Mouse (Mus musculus) left cerebral cortex, postnatal 10 days (tissue): ENCODE measurements around the gene Atp8a1. TPM values are rescaled to one million over a fixed set of nuclear protein-coding genes. Genes with fewer than 3 reads are reported as not detected.
"Not testable (repeated sequence)": the region's sequence is repeated elsewhere in the genome, so short reads cannot be mapped to it uniquely, and the experiment has no call there.

Experiments
- DNase-seq, 2 experiments: peaks; one replicate each; pipeline ENCODE4 v3.0.0; 2021 to 2022; ENCODE audit warnings: low spot score in 2 of 2, mixed read lengths in 1 of 2; ENCODE audit errors: extremely low spot score in 1 of 2
- intact Hi-C: fragments of 180-260 bp; cut with DNase I; formaldehyde crosslinking; loops from one replicate; pipeline ENCODE4 v1.15.1; 2025
- total RNA-seq, 2 experiments: library from RNA; stranded (reverse); gene quantifications; 2 replicates each; pipeline ENCODE4 v1.2.3; 2021

The Atp8a1 gene
- total RNA-seq, 2 experiments from 2014 or later: 145 to 152 TPM

- intact Hi-C loops: no loop called here
These were observed 15.7 kb downstream of the Atp8a1 start for GRCm38 (mm10) chr5:67831293-67832147.

GRCm38 (mm10) chr5:67828356-67828755 is 18.9 kb downstream of the Atp8a1 start:
- DNase-seq: no peak
- intact Hi-C loops: no loop called here

More at GRCm38 (mm10) chr5:67831293-67832147, 15.7 kb downstream of the Atp8a1 start:
- DNase-seq: no peak

- intact Hi-C loops: no loop called here
- DNase-seq: no peak
These were observed 20.3 kb downstream of the Atp8a1 start for GRCm38 (mm10) chr5:67826935-67827334.

GRCm38 (mm10) chr5:67826278-67826677 is 21.0 kb downstream of the Atp8a1 start:
- no peak for DNase-seq
- intact Hi-C loops: no loop called here

- intact Hi-C loops: no loop called here
- no peak for DNase-seq
These were observed 22.6 kb downstream of the Atp8a1 start for GRCm38 (mm10) chr5:67824600-67824999.

- no peak for DNase-seq
- intact Hi-C loops: no loop called here
These were observed 23.5 kb downstream of the Atp8a1 start for GRCm38 (mm10) chr5:67823771-67824170.

- intact Hi-C loops: no loop called here
- no peak for DNase-seq
These were observed 24.6 kb downstream of the Atp8a1 start for GRCm38 (mm10) chr5:67822619-67823018.

GRCm38 (mm10) chr5:67821987-67822401 is 25.2 kb downstream of the Atp8a1 start:
- intact Hi-C loops: no loop called here
- no peak for DNase-seq

GRCm38 (mm10) chr5:67821185-67821584 is 26.0 kb downstream of the Atp8a1 start:
- intact Hi-C loops: no loop called here
- DNase-seq: no peak

GRCm38 (mm10) chr5:67819451-67819850 is 27.8 kb downstream of the Atp8a1 start:
- intact Hi-C loops: no loop called here
- DNase-seq: no peak

- no peak for DNase-seq
- intact Hi-C loops: no loop called here
These were observed 31.5 kb downstream of the Atp8a1 start for GRCm38 (mm10) chr5:67815572-67816325.

- intact Hi-C loops, DNase-seq: not testable (repeated sequence)
These were observed 32.2 kb downstream of the Atp8a1 start for GRCm38 (mm10) chr5:67815060-67815459.

GRCm38 (mm10) chr5:67814437-67814965 is 32.7 kb downstream of the Atp8a1 start:
- intact Hi-C loops: no loop called here
- no peak for DNase-seq

GRCm38 (mm10) chr5:67813334-67813733 is 33.9 kb downstream of the Atp8a1 start:
- intact Hi-C loops: loop anchor here (2.0 kb wide), 1 partner anchor 53 kb away; no protein-coding TSS in a partner anchor
- DNase-seq: no peak

- intact Hi-C loops: loop anchor here (5.0 kb wide), 1 partner anchor 45 kb away; the partner anchor contains the start of gene Atp8a1
These were observed 44.8 kb downstream of the Atp8a1 start for GRCm38 (mm10) chr5:67802174-67803030.

GRCm38 (mm10) chr5:67800801-67801200 is 46.4 kb downstream of the Atp8a1 start:
- intact Hi-C loops: loop anchor here (5.0 kb wide), 1 partner anchor 46 kb away; the partner anchor contains the start of gene Atp8a1
- DNase-seq: no peak

More at GRCm38 (mm10) chr5:67802174-67803030, 44.8 kb downstream of the Atp8a1 start:
- peak in 1 of 2 experiments; percentile 63 for DNase-seq

GRCm38 (mm10) chr5:67799785-67800184 is 47.4 kb downstream of the Atp8a1 start:
- peak in 1 of 2 experiments; percentile 52 for DNase-seq
- intact Hi-C loops: loop anchor here (5.0 kb wide), 1 partner anchor 48 kb away; the partner anchor contains the start of gene Atp8a1

- intact Hi-C loops: no loop called here
- DNase-seq: no peak
These were observed 48.9 kb downstream of the Atp8a1 start for GRCm38 (mm10) chr5:67798348-67798747.
